Mouse (Mus musculus) ovary, adult 18-20 months (tissue): ENCODE results near the gene Jun.

Experiments
- DNase-seq: peaks from one replicate; pipeline ENCODE4 v3.0.0; 2022; ENCODE audit warnings: low spot score, mixed read lengths

Jun gene

DNA sequence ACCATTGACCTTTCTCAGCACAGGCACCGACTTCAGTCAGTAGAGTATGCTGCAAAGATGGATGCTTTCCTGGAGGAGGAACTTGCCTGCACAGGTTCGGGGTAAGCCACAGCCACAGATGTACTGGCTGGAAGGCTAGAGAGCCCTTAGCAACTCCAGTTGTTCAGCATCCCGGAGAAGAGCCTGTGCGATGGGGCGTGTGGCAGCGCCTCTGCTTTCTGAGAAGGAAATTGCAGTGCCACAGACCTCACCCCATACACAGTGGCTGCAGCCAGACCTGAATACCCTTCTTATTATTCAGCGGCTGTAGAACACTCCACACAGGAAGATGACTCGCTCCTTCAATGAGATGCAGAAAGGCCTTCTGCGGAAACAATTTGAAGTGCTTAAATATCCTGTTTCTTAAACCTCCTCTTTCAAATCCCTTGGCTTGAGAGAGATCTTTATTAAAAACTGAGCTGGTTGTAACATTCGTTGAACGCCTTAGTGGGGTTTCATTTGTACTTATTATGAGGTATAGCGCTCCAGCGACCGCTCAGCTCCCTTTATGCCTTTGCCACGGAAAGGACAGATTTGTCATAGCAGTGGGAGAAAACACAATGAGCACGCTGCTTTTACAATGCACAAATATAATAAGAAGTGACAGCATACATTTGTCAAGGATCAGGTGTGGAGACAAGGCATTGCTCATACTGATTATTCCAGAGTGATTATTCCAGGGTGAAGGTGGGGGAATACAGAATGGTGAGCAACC, 26.0 kb downstream of the Jun start:
- no peak for DNase-seq

DNA sequence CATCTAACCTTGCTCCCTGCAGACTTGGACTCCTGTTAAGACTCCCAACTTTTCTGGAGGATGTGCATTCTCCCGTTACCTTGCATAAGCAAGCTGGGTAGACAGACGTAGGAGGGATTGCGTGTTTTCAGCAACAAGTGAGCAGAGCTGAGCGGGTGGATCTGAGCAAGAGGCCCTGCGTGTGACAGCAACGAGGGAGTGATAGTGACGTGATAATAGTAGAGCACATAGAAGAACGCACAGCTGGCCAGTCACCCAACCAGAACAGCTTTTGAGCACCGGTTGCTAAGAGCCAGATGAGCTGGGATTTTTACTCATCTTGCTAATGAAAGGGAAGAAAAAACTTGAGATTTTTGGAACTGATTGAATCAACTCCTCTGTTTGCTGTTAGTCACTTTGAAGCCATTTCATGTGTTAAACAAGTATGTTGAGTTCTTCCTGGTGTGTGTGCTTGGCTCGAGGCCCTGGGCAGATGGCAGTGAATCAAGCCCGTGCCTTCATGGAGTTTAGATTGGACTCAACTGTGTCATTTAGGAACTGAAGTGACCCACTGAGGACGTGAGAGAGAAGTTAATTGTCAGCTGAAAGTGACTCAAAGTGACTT, 28.6 kb downstream of the Jun start:
- no peak for DNase-seq

DNA sequence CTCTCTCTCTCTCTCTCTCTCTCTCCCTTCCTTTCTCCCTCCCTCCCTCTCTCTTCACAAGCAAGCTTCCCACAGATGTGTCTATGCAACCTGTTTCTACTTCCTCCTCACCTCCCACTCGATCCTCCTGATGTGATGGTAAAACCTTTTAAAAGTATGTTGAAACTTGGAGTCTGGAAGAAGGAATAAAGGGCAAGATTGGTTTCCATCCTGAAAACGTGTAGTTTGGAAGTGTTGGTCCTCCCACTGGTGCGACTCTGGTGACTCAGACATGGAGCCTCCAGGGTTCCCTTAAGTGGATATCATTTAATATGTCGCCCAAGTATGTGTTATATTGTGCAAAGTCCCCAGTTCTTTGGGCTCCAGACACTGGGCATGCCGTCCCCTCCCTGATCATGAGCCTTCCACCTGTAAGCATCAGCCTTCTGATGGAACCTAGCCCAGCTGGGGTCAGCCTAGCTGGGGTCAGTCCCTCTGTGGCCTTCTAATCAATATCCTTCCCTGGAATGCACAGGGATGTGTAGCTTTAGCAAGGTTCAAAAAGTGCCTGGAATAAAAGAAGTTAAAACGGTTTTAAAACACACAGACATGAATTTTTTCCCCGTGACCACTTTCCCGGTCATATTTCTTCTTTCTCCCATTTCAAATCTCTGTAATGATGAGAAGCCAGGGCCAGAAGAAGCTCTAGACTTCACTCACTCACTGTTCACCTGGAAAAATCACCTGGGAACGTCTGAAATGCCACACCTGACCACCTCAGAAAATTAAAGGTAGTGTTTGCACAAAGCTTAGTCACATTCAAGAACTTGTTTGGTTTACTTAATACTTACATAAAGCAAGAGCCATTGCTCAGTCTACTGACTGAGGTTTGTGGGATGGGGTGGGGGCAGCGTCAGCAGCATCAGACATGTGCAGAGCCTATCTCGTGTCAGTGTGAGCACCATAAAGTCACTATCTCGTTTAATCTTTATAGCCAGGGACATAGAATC, 30.1 kb downstream of the Jun start:
- no peak for DNase-seq

DNA sequence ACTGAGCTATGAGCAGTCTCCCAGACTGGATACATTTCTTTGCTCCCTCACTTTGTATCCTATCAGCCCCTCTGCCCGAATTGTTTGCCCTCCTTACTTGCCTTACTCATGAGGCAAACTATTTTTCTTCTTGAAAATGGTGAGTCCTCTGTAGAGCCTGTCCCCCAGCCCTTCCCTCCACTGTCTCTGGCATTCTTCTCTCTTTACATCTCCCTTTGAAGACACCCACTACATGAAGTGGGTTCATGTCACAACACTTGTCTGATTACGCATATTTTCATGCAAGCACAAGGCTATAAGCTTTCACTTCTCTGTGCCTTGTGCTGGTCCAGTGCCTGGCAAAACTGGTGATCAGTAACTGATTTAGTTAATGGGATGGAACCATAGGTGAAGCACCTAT, 31.8 kb downstream of the Jun start:
- DNase-seq, result no peak

GRCm38 (mm10) chr4:95018221-95018620, 33.8 kb downstream of the Jun start:
- DNase-seq, result no peak

DNA sequence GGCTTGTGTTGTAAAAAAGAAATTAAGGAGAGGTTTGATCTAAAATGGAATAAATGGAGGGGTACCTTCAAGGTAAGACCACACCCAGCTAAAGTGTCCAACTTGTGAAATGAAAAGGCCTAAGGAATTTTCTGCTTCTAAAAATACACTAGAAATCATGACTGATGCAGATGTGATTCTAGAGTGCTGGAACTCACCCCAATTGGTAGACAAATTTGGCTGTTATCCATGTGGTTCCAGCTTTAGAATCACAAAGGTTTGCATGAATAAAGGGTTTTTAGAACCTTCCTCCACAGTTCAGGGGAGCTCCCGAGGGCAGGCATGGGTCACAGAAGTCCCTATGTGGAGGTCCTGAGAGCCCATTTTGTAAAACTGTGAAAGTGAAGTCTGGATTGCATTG, 39.3 kb downstream of the Jun start:
- DNase-seq, result no peak

- no peak for DNase-seq
These were observed 39.8 kb downstream of the Jun start for GRCm38 (mm10) chr4:95012256-95012655.

DNA sequence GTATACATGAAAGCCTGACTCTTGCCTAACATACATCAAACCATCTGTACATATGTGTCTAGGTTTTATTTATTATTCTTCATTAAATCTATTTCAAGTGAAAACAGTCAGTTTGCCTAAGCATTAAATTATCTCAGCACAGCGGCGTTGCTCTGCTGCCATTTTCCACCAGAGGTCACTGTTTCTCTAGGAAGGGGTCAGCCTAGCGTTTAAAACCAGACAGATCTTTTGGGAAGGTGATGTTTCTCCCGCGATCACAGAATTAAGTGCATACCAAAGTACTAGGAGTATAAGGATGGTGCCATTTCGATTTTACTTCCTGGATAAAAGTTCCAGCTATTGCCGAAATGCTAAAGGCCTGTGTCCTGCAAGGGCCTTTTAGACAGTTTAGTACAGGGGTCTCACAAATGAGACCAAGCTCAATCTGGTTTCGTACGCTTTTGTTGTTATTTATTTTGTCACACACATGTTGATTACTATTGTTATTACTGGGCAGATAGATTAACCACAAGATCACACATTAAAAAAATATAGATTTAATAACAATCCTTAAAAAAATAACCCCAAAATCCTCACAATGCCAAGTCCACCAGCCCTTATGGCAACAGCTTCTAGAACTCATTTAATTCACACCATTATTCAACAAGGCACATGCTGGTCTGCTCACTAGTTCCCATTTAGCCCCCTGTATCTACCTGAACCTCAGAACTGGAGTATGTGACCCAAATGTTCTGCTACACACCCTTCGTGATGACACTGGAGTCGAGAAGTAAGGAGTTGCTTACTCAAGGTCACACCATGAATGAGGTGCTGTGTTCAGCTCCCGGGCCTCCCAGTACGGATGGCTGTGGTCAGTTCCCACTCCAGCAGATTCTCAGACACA, 43.6 kb downstream of the Jun start:
- DNase-seq, result peak; percentile 5

DNA sequence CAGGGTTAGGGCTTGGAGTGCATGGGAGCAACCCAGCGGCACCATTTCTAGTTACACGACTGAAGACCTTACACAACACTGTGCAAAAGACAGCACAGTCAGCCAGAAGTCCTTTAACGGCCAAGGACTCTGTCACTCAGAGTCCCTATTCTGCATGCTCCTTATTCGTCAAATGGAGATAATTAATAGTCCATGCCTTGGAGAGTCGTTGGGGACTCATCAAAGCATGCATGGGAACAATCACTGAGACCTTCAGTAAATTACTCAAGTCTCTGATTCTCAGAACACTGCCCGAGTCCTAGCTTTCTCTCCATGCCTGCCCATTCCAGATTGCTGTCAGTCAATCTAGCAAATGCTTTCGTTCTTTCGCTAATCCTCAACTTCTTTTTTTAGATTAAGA, 44.3 kb downstream of the Jun start:
- no peak for DNase-seq

- DNase-seq, result no peak
These were observed 46.7 kb downstream of the Jun start for GRCm38 (mm10) chr4:95005251-95005830.

DNA sequence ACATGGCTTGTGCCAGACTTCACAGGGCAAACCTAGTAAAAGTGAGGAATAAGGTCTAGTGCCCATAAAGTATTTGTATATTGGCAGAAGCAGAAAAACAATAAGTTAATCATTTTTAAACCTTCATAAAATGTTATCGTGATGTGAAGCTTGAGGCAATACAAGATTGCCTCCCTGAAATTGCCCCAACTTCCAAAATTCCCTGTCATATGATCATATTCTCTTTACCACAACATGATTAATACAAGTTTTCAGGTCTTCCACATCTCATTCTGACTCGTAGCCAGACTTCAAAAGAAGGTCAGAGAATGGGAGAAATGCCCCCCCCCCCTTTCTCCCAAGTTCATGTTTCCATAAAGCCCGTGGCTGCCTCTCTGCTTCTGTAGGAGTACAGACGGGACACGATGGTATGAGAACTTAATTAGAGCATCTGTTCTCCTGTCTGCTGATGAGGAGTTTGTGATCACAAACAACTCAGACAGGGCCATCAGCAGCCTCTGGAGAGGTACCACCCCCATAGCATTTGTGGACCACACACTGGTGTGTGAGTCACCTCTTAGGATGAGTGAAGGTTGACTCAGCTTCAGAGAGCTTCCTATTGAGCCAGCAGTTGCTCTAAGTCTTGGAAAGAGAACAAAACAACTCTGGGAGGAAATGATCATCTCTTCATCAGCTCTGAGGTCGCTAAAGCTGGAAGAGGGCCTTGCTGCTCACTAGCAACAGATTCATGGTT, 50.8 kb downstream of the Jun start:
- DNase-seq, result no peak

GRCm38 (mm10) chr4:95000147-95000546, 51.9 kb downstream of the Jun start:
- DNase-seq, result no peak

DNA sequence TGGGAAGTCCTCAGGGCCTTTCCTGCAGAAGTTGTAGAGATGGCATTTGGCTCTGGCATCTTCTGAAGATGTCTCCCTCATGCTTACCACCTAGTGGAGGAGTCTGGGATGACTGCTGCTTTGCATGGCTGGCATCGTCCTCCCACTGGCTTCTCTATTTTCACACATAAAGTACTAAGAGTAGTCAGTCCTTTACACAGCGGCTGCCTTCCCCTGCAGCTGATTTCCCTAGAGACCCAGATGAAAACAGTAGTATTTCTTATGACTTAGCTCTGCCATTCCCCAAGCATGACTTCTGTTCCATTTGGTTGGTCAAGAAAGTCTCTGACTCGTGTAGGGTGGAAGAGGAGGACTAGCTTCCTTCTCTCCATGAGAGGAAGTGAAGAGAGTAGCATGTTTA, 52.8 kb downstream of the Jun start:
- DNase-seq, result no peak
